ENCODE assay signal across 8 mouse cellular contexts in genomic region chr9:22098993-22099696, GRCm38 (mm10). TPM values are rescaled to one million over a fixed set of nuclear protein-coding genes. Genes with fewer than 3 reads are reported as not detected.
DNase-seq lines count a peak whose midpoint lies in the region; ATAC-seq lines count a peak whose summit lies in the region.

Gene Cnn1, plus strand, starts transcription at chr9:22099216.

- H3K4me1 ChIP-seq in intestine, embryonic 16.5 days (ENCODE audit: control insufficient read depth, insufficient read depth, low read length): peaks cover 6% of the 10 kb centered on the region; the same call in 1 of the 2 replicates
- peaks cover 5% of the 10 kb centered on the region; the same call in 1 of the 2 replicates for H3K4me1 ChIP-seq in stomach, embryonic 15.5 days

- H3K27ac ChIP-seq in intestine, embryonic 16.5 days (ENCODE audit: low read length): peak within 1 kb of the TSS; percentile 69
- H3K27ac ChIP-seq in stomach, embryonic 15.5 days: peak within 1 kb of the TSS; percentile 62; the same call in 1 of the 2 replicates

- peak; percentile 52 for ATAC-seq in intestine, embryonic 16.5 days
- ATAC-seq in stomach, embryonic 15.5 days (ENCODE audit: insufficient read depth, low FRiP score, low read depth): peak; percentile 39; the same call in 1 of the 2 replicates

- H3K9ac ChIP-seq in intestine, embryonic 16.5 days (ENCODE audit: low read depth, low read length): peak within 1 kb of the TSS; percentile 53
- H3K9ac ChIP-seq in stomach, embryonic 15.5 days: no peak within 1 kb of the TSS

- DNase-seq in adrenal gland, adult 2 months: peak; percentile 36
- DNase-seq in adrenal gland, postnatal 4 days (ENCODE audit: low spot score in 2 of 2): no peak
- peak; percentile 26 for DNase-seq in ovary, postnatal 36 days (ENCODE audit: low spot score)
- DNase-seq in ovary, postnatal 10 days (ENCODE audit: low spot score): no peak
- no peak for DNase-seq in right cerebral cortex, postnatal 10 days (ENCODE audit: low spot score in 2 of 2)
- DNase-seq in cerebellum, postnatal 4 days (ENCODE audit: low spot score in 2 of 2): no peak

- 6% methylated on average over 14 of the region's 14 CpGs for WGBS in intestine, embryonic 16.5 days
- WGBS in stomach, embryonic 15.5 days: 7% methylated on average over 14 of the region's 14 CpGs

- no peaks in the 10 kb centered on the region for H3K9me3 ChIP-seq in intestine, embryonic 16.5 days (ENCODE audit: control insufficient read depth, low read length)
- no peaks in the 10 kb centered on the region for H3K9me3 ChIP-seq in stomach, embryonic 15.5 days

- no peaks in the 10 kb centered on the region for H3K36me3 ChIP-seq in intestine, embryonic 16.5 days (ENCODE audit: control insufficient read depth, insufficient read depth, low read length)
- H3K36me3 ChIP-seq in stomach, embryonic 15.5 days: no peaks in the 10 kb centered on the region

- peak within 1 kb of the TSS; percentile 19 for H3K4me2 ChIP-seq in intestine, embryonic 16.5 days (ENCODE audit: low read depth, low read length)
- H3K4me2 ChIP-seq in stomach, embryonic 15.5 days: peak within 1 kb of the TSS; percentile 33

- peak within 1 kb of the TSS; percentile 31 for H3K4me3 ChIP-seq in intestine, embryonic 16.5 days (ENCODE audit: low read length)
- peak within 1 kb of the TSS; percentile 23 for H3K4me3 ChIP-seq in stomach, embryonic 15.5 days (replicated peaks)

- peaks cover 16% of the 10 kb centered on the region for H3K27me3 ChIP-seq in intestine, embryonic 16.5 days (replicated peaks; ENCODE audit: control insufficient read depth, insufficient read depth, low read length)
- H3K27me3 ChIP-seq in stomach, embryonic 15.5 days (replicated peaks): peaks cover 19% of the 10 kb centered on the region

RNA-seq across cellular contexts. Expression of gene Cnn1, which starts in this region (rescaled TPM):
- 1 to 10 TPM in 1 of 2 experiments, under 1 TPM in 1; 0.58 to 3.8 TPM for total RNA-seq in adrenal gland, adult 2 months (2021)
- polyA plus RNA-seq in adrenal gland, adult 2 months (2012; rRNA removed): 1.1 and 1.8 TPM in 2 replicates
- 1 to 10 TPM in 1 of 2 experiments, under 1 TPM in 1; 0.81 to 1.6 TPM for total RNA-seq in adrenal gland, postnatal 4 days (2021)
- polyA plus RNA-seq in intestine, embryonic 16.5 days (2015; fragmentation: Nextera tagmentation; extraction: Ambion mirVana): 324 and 348 TPM in 2 replicates
- 403 and 444 TPM in 2 replicates for polyA plus RNA-seq in stomach, embryonic 15.5 days (2015; fragmentation: Nextera tagmentation; extraction: Ambion mirVana)

Comparison
In these comparisons a context has a peak if more than half of its experiments do, and no peak if none do; other contexts are left out.
1. RNA of gene Cnn1 (polyA plus RNA-seq): 403 to 444 TPM in stomach, embryonic 15.5 days and 324 to 348 TPM in intestine, embryonic 16.5 days; 1.1 to 1.8 TPM in adrenal gland, adult 2 months; every median in the first group is over 100 times any median in the second.
2. DNase-seq: peak in adrenal gland, adult 2 months (single experiment) and ovary, postnatal 36 days (single experiment); none in adrenal gland, postnatal 4 days (0 of 2), ovary, postnatal 10 days (single experiment), right cerebral cortex, postnatal 10 days (0 of 2) and cerebellum, postnatal 4 days (0 of 2).